Comparison of ENCODE assay signal across 30 mouse cellular contexts in the genomic region with DNA sequence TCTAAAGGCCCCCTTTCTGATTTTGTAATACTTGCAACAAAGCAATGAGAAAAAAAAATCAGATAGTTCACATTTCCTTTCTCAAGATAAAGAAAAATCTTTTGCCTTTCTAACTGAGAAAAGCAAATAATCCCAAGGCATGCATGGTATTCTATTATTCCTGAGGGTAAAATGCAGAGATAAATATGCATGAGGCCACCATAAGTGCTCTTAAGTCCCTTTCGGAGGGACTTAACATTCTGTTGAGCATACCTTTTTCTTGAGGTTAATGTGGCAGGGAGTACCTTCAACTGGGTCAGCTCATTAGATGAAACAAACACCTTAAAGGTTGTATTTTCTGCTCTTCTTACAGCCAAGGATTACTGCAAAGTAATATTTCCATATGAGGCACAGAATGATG.
"Had no signal": no experiment of that assay in that cellular context is flagged by ENCODE, and none has a peak within 500 bp of the region (broad histone marks: within the 10 kb centered on the region; RNA-seq: fewer than 3 reads in every experiment).

No protein-coding gene starts in this region.

- H3K9me3 ChIP-seq: limb, embryonic 10.5 days; limb, embryonic 12.5 days; limb, embryonic 13.5 days; limb, embryonic 15.5 days; liver, embryonic 12.5 days; liver, embryonic 13.5 days; liver, embryonic 15.5 days; lung, embryonic 15.5 days; megakaryocyte, embryonic 14.5 days; midbrain, embryonic 10.5 days; midbrain, embryonic 12.5 days; midbrain, embryonic 13.5 days; midbrain, embryonic 15.5 days; neural tube, embryonic 12.5 days had no signal

- H3K4me2 ChIP-seq: limb, embryonic 12.5 days; limb, embryonic 13.5 days; limb, embryonic 15.5 days; liver, embryonic 11.5 days; liver, embryonic 12.5 days; liver, embryonic 13.5 days; liver, embryonic 15.5 days; lung, embryonic 14.5 days; lung, embryonic 15.5 days; midbrain, embryonic 11.5 days; midbrain, embryonic 12.5 days; midbrain, embryonic 13.5 days; midbrain, embryonic 15.5 days; neural tube, embryonic 12.5 days had no signal

- H3K36me3 ChIP-seq: limb, embryonic 10.5 days; limb, embryonic 12.5 days; limb, embryonic 13.5 days; limb, embryonic 15.5 days; liver, embryonic 12.5 days; liver, embryonic 13.5 days; liver, embryonic 15.5 days; lung, embryonic 15.5 days; midbrain, embryonic 10.5 days; midbrain, embryonic 12.5 days; midbrain, embryonic 13.5 days; midbrain, embryonic 15.5 days; neural tube, embryonic 12.5 days had no signal

- H3K27ac ChIP-seq: left cerebral cortex, adult 2 months; limb, embryonic 10.5 days; limb, embryonic 12.5 days; limb, embryonic 13.5 days; limb, embryonic 15.5 days; liver, embryonic 12.5 days; liver, embryonic 13.5 days; liver, embryonic 14.5 days; liver, embryonic 15.5 days; lung, embryonic 15.5 days; macrophage; midbrain, embryonic 10.5 days; midbrain, embryonic 12.5 days; midbrain, embryonic 13.5 days; midbrain, embryonic 15.5 days; neural tube, embryonic 12.5 days had no signal

- ATAC-seq: liver, embryonic 12.5 days; liver, postnatal 0 days; midbrain, embryonic 13.5 days; midbrain, embryonic 15.5 days; midbrain, embryonic 16.5 days had no signal

- H3K27me3 ChIP-seq: liver, embryonic 13.5 days; liver, embryonic 15.5 days; neural tube, embryonic 12.5 days had no signal

- H3K9ac ChIP-seq: limb, embryonic 12.5 days; limb, embryonic 13.5 days; limb, embryonic 15.5 days; liver, embryonic 12.5 days; liver, embryonic 13.5 days; liver, embryonic 14.5 days; liver, embryonic 15.5 days; liver, postnatal 0 days; lung, embryonic 14.5 days; lung, embryonic 15.5 days; midbrain, embryonic 12.5 days; midbrain, embryonic 13.5 days; midbrain, embryonic 15.5 days; neural tube, embryonic 12.5 days had no signal

- H3K4me1 ChIP-seq: limb, embryonic 10.5 days; limb, embryonic 12.5 days; limb, embryonic 13.5 days; limb, embryonic 15.5 days; liver, embryonic 12.5 days; liver, embryonic 13.5 days; liver, embryonic 15.5 days; lung, embryonic 15.5 days; megakaryocyte, embryonic 14.5 days; midbrain, embryonic 12.5 days; midbrain, embryonic 15.5 days; neural tube, embryonic 12.5 days had no signal

- DNase-seq: left cerebral cortex, postnatal 4 days; liver; liver, embryonic 13.5 days; liver, postnatal 0 days; lung, adult 18-20 months; lung, embryonic 14.5 days; lung, postnatal 10 days; lung, postnatal 14 days; lung, postnatal 4 days; midbrain, embryonic 14.5 days had no signal

- H3K4me3 ChIP-seq: left cerebral cortex, adult 2 months; limb, embryonic 10.5 days; limb, embryonic 12.5 days; limb, embryonic 13.5 days; limb, embryonic 15.5 days; liver, embryonic 12.5 days; liver, embryonic 13.5 days; liver, embryonic 15.5 days; lung, embryonic 15.5 days; megakaryocyte, embryonic 14.5 days; midbrain, embryonic 10.5 days; midbrain, embryonic 12.5 days; midbrain, embryonic 13.5 days; midbrain, embryonic 15.5 days; myocyte; neural tube, embryonic 12.5 days had no signal
